Mouse (Mus musculus) layer of hippocampus, postnatal 36 days (tissue): Measurements from ENCODE around the gene Olfr1264. TPM values are rescaled to one million over a fixed set of nuclear protein-coding genes. Genes with fewer than 3 reads are reported as not detected.

Source experiments
- DNase-seq, 2 experiments: peaks; one replicate each; pipeline ENCODE4 v3.0.0; 2022
- total RNA-seq, 2 experiments: library from RNA; stranded (reverse); gene quantifications; 2 replicates each; pipeline ENCODE4 v1.2.3; 2021

The Olfr1264 gene
- total RNA-seq = not detected

DNA sequence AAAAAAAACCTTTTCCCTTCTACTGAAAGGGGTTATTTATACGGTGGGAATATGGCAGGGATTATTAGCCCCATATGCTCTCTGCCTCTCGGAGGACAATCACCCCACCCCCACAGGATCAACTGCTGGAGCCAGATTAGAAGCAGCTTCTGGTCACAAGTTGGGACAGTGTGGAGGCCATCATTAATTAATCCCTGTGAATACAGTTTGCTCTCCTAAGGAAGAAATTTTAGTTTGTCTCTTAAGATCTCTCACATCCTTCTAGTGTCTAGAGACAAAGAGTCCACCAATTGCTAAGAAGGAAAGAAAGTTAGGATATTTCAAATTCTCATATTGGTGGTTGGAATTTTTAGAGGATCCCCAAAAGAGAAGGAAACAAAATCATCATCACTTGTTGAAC is at the start of gene Olfr1264:
Gene Olfr1264, minus strand, starts transcription at position 101 of the 400 bp plus-strand sequence.
- DNase-seq = no peak

GRCm38 (mm10) chr2:90070065-90070464 is 44.7 kb upstream of the Olfr1264 start:
- no peak for DNase-seq

DNA sequence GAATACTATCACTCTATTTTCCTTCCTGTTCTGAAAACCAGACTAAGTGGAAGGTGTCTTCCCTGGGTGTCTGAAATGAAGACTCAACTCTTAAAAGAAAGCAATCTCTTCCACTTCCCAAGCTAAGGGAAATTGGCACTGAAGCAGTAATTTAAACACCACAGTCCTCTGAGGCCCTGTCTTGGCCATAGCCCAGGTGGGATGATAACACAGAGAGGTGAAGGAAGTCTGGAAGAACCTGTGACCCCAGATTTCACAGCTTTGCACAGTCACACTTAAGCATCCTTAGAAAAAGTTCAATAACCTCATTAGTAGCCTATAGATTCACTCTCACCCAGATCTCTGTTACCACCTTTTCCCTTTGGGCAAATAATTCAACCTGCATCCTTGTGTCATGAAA is 38.1 kb upstream of the Olfr1264 start, which contains the start of gene Olfr140:
Gene Olfr140, minus strand, starts transcription at position 101 of the 400 bp plus-strand sequence.
- DNase-seq = no peak

- no peak for DNase-seq
Observed at GRCm38 (mm10) chr2:90035037-90035436, 9.7 kb upstream of the Olfr1264 start, which contains the start of gene Olfr1265. TSS of gene Olfr1265 (plus strand) at chr2:90035337.

- no peak for DNase-seq
Observed at GRCm38 (mm10) chr2:90011831-90012230, 13.5 kb downstream of the Olfr1264 start, which contains the start of gene Olfr1263. TSS of gene Olfr1263 (plus strand) at chr2:90012131.

DNA sequence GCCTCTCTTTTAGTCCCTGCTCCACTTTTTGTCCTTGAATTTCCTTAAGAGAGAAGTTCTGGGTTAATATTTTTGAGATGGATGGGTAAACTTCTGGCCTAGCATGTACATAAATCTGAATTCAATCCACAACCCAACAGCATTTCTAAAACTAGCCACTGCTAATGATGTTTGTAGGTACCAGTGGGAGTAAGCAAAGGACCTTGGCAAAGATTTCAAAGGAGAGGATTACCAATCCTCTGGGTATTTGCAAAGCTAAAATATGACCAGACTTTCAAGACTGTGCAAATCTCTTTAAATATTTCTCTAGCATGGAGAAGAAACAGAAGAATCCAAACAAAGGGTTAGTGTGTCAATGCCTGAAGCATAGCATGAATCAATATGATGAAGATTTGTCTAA is 25.5 kb downstream of the Olfr1264 start, which contains the start of gene Olfr1262:
Gene Olfr1262, plus strand, starts transcription at position 301 of the 400 bp plus-strand sequence.
- no peak for DNase-seq

DNA sequence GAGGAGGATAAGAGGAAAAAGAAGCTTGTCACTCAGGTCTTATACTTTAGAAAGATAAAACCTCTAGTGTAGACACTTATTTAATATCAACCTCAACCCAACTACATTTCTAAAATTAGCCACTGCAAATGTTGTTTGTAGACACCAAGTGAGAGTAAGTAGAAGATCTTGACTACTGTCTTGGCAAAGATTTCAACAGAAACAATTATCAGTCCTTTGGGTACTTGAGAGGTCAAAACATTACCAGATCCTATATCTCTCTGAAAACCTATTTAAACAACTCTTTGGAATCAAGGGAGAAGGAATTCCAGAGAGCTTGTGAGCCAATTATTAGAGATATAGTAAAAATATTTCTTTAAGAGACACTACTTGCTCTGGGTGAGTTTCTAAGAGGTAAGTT is 34.5 kb downstream of the Olfr1264 start, which contains the start of gene Olfr1261:
Gene Olfr1261, plus strand, starts transcription at position 301 of the 400 bp plus-strand sequence.
- DNase-seq = no peak

GRCm38 (mm10) chr2:89977709-89978108 is 47.7 kb downstream of the Olfr1264 start:
- DNase-seq = no peak

- DNase-seq = peak in 1 of 2 experiments; percentile 18
Observed at GRCm38 (mm10) chr2:89974184-89974583, 51.2 kb downstream of the Olfr1264 start, which contains the start of gene Olfr1260. TSS of gene Olfr1260 (plus strand) at chr2:89974340.

Other genes with a start within 250 kb of the Olfr1264 start
- gene Olfr1254, start 232.0 kb downstream of the Olfr1264 start, total RNA-seq = not detected
- not detected for gene Olfr1255, start 213.5 kb downstream of the Olfr1264 start, total RNA-seq
- under 1 TPM in 1 of 2 experiments, not detected in 1; 0.05 TPM for gene Olfr1256, start 184.0 kb downstream of the Olfr1264 start, total RNA-seq
- gene Olfr48, start 177.4 kb downstream of the Olfr1264 start, total RNA-seq = not detected
- gene Olfr1257, start 147.1 kb downstream of the Olfr1264 start, total RNA-seq = not detected
- not detected for gene Olfr1258, start 98.3 kb downstream of the Olfr1264 start, total RNA-seq
- gene Olfr1259, start 76.9 kb downstream of the Olfr1264 start, total RNA-seq = not detected
- gene Olfr1260, start 51.2 kb downstream of the Olfr1264 start, total RNA-seq = not detected
- not detected for gene Olfr1261, start 34.4 kb downstream of the Olfr1264 start, total RNA-seq
- not detected for gene Olfr1262, start 25.4 kb downstream of the Olfr1264 start, total RNA-seq
- not detected for gene Olfr1263, start 13.4 kb downstream of the Olfr1264 start, total RNA-seq
- gene Olfr1265, start 9.8 kb upstream of the Olfr1264 start, total RNA-seq = not detected
- not detected for gene Olfr140, start 38.0 kb upstream of the Olfr1264 start, total RNA-seq
- not detected for gene Olfr1269, start 95.8 kb upstream of the Olfr1264 start, total RNA-seq
- not detected for gene Olfr32, start 116.7 kb upstream of the Olfr1264 start, total RNA-seq
- not detected for gene Olfr1270, start 127.5 kb upstream of the Olfr1264 start, total RNA-seq
- under 1 TPM in 1 of 2 experiments, not detected in 1; 0.22 TPM for gene Olfr1506, start 198.9 kb upstream of the Olfr1264 start, total RNA-seq
- gene Olfr142, start 232.0 kb upstream of the Olfr1264 start, total RNA-seq = not detected
- not detected for gene Olfr1271, start 245.5 kb upstream of the Olfr1264 start, total RNA-seq